Mouse (Mus musculus): ENCODE results near the gene Ldha. TPM values are rescaled to one million over a fixed set of nuclear protein-coding genes. Genes with fewer than 3 reads are reported as not detected.

Ldha gene
- polyA plus RNA-seq, 1 experiment from 2014 or later, result 950 TPM

DNA sequence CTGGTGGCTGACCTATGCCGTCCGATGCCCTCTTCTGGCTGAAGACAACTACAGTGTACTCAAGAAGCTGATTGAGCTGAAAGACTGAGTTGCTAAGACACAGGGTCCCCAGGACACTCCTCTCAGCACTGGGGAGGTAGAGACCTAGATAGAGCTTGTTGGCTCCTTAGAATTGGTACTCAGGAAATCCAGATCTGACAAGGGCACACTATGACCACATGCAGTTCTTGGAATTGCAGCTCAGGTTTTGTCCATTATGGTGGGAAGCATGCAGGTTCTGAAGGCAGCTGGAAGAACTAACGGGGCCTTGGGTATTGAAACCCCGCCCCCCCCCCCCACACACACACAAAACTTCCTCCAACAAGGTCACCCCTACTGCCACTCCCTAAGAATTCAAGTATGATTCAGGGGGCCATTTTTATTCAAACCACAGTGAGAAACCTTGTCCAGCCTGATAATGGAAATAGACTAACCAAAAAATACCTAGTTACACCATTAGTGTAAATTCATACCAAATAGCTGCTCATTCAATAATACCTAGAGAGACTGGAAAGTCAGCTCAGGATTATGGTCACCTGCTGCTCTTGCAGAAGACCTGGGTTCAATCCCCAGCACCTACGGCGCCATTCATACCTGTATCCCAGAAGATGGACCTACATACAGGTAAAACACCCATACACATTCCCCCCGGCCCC, 14.7 kb downstream of the Ldha start:
- Histone ChIP-seq H3K4me1 (ENCODE audit: control insufficient read depth, insufficient read depth, low read depth, low read length) (no peaks in the 10 kb centered on the region), H3K9ac (ENCODE audit: low read depth, low read length) (no peak overlapping the region), H3K4me3 (ENCODE audit: low read length) (no peak overlapping the region), H3K9me3 (ENCODE audit: control insufficient read depth, low read length) (no peaks in the 10 kb centered on the region), H3K36me3 (ENCODE audit: control insufficient read depth, insufficient read depth, low read length) (peaks cover 32% of the 10 kb centered on the region), H3K27ac (ENCODE audit: low read depth, low read length) (no peak overlapping the region), H3K4me2 (ENCODE audit: low read length) (no peak overlapping the region), H3K27me3 (replicated peaks; ENCODE audit: control insufficient read depth, insufficient read depth, low read length) (no peaks in the 10 kb centered on the region)
- no peak for ATAC-seq
- 71% methylated on average over 7 of the region's 7 CpGs for WGBS

DNA sequence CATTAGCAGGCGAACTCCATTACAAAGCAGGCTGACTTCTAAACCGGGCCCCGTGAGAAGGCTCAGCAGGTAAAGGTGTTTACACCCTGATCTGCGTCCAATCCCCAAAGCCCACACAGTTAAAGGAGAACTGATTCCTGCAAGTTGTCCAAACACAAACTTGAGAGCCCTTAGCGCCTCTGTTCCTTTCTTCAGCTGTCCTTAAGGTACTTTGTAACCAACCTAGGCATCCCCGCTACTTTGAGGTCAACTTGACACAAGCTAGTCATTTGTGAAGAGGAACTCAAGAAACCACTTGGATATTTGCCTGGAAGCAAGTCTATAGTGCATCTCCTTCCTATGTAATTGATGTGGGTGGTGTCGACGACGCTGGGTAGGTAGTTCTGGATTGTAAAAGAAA, 16.2 kb downstream of the Ldha start:
- ATAC-seq, result no peak

DNA sequence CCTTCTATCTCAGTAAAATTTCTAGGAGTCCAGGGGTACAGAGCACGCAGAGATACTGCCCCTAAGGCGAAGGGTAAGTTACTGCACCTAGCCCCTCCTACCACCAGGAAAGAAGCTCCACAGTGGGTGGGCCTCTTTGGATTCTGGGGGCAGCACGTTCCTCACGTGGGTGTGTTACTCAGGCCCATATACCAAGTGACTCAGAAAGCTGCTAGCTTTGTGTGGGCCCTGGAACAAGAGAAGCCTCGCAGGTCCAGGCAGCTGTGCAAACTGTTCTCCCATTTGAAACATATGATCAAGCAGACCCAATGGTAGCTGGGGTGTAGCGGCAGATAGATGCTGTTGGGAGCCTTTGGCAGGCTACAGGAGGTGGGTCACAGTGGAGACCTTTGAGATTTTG, 17.8 kb downstream of the Ldha start:
- no peak overlapping the region for H3K9ac ChIP-seq (ENCODE audit: low read depth, low read length)
- 64% methylated on average over 6 of the region's 6 CpGs for WGBS

More for the DNA sequence above, 16.2 kb downstream of the Ldha start:
- Histone ChIP-seq H3K9me3 (ENCODE audit: control insufficient read depth, low read length) (no peaks in the 10 kb centered on the region), H3K4me2 (ENCODE audit: low read length) (no peak overlapping the region), H3K4me1 (ENCODE audit: control insufficient read depth, insufficient read depth, low read depth, low read length) (no peaks in the 10 kb centered on the region), H3K27me3 (replicated peaks; ENCODE audit: control insufficient read depth, insufficient read depth, low read length) (no peaks in the 10 kb centered on the region), H3K27ac (ENCODE audit: low read depth, low read length) (no peak overlapping the region), H3K4me3 (ENCODE audit: low read length) (no peak overlapping the region), H3K9ac (ENCODE audit: low read depth, low read length) (no peak overlapping the region), H3K36me3 (ENCODE audit: control insufficient read depth, insufficient read depth, low read length) (peaks cover 21% of the 10 kb centered on the region)
- 75% methylated on average over 9 of the region's 9 CpGs for WGBS

DNA sequence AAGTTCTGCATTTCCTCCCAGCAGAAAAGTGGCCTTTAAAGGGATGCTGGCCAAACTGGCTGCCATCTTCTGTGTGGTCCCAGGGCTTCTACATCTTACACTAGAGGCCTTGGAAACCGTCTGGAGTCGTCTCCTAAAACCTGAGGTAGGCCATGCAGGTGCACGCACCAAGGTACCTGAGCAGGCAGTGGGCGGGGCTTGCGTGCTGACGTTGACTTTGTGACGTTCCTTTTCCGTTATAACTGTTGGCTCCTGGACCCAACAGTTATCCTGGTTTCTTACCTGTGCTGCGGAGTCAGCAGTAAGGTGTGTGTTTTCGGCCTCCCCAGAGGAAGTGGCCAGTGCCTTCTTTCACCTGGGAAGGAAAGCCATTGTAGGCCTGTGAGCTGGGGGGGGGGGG, 19.7 kb downstream of the Ldha start, which contains the start of gene Ldhc:
TSS of gene Ldhc (plus strand) at position 208 of the 400 bp plus-strand sequence.
- Histone ChIP-seq H3K4me2 (ENCODE audit: low read length) (no peak within 1 kb of the TSS), H3K4me3 (ENCODE audit: low read length) (no peak within 1 kb of the TSS), H3K4me1 (ENCODE audit: control insufficient read depth, insufficient read depth, low read depth, low read length) (no peaks in the 10 kb centered on the region), H3K27ac (ENCODE audit: low read depth, low read length) (no peak within 1 kb of the TSS), H3K27me3 (replicated peaks; ENCODE audit: control insufficient read depth, insufficient read depth, low read length) (no peaks in the 10 kb centered on the region), H3K36me3 (ENCODE audit: control insufficient read depth, insufficient read depth, low read length) (no peaks in the 10 kb centered on the region), H3K9ac (ENCODE audit: low read depth, low read length) (no peak within 1 kb of the TSS), H3K9me3 (ENCODE audit: control insufficient read depth, low read length) (no peaks in the 10 kb centered on the region)
- 40% methylated on average over 10 of the region's 10 CpGs for WGBS
- ATAC-seq, result no peak

More for the DNA sequence above, 17.8 kb downstream of the Ldha start:
- Histone ChIP-seq H3K4me1 (ENCODE audit: control insufficient read depth, insufficient read depth, low read depth, low read length) (no peaks in the 10 kb centered on the region), H3K27ac (ENCODE audit: low read depth, low read length) (no peak overlapping the region), H3K9me3 (ENCODE audit: control insufficient read depth, low read length) (no peaks in the 10 kb centered on the region), H3K27me3 (replicated peaks; ENCODE audit: control insufficient read depth, insufficient read depth, low read length) (no peaks in the 10 kb centered on the region), H3K36me3 (ENCODE audit: control insufficient read depth, insufficient read depth, low read length) (peaks cover 6% of the 10 kb centered on the region), H3K4me3 (ENCODE audit: low read length) (no peak overlapping the region), H3K4me2 (ENCODE audit: low read length) (no peak overlapping the region)
- no peak for ATAC-seq

DNA sequence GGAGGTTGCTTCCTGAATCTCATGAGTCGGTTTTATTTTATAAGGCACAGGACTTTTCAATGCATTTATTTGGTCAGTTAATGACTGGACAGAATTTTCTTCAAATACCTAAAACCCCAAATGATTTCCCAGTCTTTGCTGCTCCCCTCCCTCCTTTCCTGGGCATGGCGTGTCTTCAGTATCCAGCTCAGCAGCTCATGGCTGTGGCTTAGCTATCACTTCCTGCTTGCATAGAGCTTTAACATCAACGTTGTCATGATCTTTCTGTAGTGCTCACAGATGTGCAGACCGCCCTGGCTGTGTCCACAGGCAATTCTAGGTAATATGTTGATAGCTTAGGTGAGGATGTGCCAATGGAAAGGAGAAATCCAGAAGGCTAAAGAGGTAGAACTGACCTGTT, 30.7 kb downstream of the Ldha start:
- H3K9me3 ChIP-seq (ENCODE audit: control insufficient read depth, low read length), result no peaks in the 10 kb centered on the region
- H3K9ac ChIP-seq (ENCODE audit: low read depth, low read length), result no peak overlapping the region
- H3K4me2 ChIP-seq (ENCODE audit: low read length), result no peak overlapping the region
- H3K4me1 ChIP-seq (ENCODE audit: control insufficient read depth, insufficient read depth, low read depth, low read length), result no peaks in the 10 kb centered on the region
- H3K36me3 ChIP-seq (ENCODE audit: control insufficient read depth, insufficient read depth, low read length), result 0 out of 2 replicates have a peak, but pooled peaks cover 2% of the 10 kb centered on the region
- no peak overlapping the region for H3K4me3 ChIP-seq (ENCODE audit: low read length)
- no peaks in the 10 kb centered on the region for H3K27me3 ChIP-seq (replicated peaks; ENCODE audit: control insufficient read depth, insufficient read depth, low read length)
- H3K27ac ChIP-seq (ENCODE audit: low read depth, low read length), result no peak overlapping the region
- 78% methylated on average over 4 of the region's 4 CpGs for WGBS
- no peak for ATAC-seq

DNA sequence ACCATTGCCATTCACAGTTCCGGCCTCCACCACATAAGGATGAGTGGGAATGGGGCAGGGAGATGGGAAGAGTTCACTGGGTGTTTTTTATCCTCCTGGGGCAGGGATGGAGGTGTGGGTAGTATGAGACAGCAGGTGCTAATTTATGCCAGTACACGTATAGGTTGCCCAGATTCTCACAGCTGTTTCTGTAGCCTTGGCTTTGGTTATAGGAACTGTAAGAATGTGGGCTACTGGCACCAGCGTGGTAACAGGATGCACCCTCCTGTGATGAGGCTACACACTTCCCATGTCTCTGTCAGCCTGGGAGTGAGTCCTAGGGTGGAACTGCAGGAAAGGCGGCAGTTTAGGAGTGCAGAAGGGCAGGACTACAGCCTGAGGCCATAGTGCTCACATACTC, 35.6 kb downstream of the Ldha start:
- H3K9ac ChIP-seq (ENCODE audit: low read depth, low read length), result no peak overlapping the region
- WGBS, result 70% methylated on average over 4 of the region's 4 CpGs
- no peak overlapping the region for H3K27ac ChIP-seq (ENCODE audit: low read depth, low read length)
- H3K27me3 ChIP-seq (replicated peaks; ENCODE audit: control insufficient read depth, insufficient read depth, low read length), result no peaks in the 10 kb centered on the region
- ATAC-seq, result no peak
- 0 out of 2 replicates have a peak, but pooled peaks cover 2% of the 10 kb centered on the region for H3K36me3 ChIP-seq (ENCODE audit: control insufficient read depth, insufficient read depth, low read length)
- H3K9me3 ChIP-seq (ENCODE audit: control insufficient read depth, low read length), result no peaks in the 10 kb centered on the region
- H3K4me3 ChIP-seq (ENCODE audit: low read length), result no peak overlapping the region
- H3K4me1 ChIP-seq (ENCODE audit: control insufficient read depth, insufficient read depth, low read depth, low read length), result no peaks in the 10 kb centered on the region
- H3K4me2 ChIP-seq (ENCODE audit: low read length), result no peak overlapping the region

DNA sequence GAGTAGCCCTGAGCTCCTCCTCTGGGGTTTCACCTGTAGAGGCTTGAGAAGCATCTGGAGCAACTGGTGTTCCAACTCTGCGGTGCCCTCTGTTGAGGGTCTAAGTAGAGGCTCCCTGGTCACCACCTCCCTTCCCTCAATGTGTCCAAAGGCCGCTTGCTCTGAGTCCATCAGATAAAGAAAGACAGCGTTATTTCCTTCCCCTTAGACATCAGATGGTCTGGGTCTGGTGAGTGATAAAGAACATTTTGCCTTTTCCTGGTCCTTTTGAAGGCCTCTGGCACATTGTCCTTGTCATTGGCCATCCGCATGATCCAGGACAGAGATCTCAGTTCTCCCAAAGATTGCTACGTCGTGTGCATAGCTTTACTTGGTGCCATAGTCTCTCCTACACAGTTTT, 36.0 kb downstream of the Ldha start:
- Histone ChIP-seq H3K4me2 (ENCODE audit: low read length) (no peak overlapping the region), H3K9me3 (ENCODE audit: control insufficient read depth, low read length) (no peaks in the 10 kb centered on the region), H3K4me3 (ENCODE audit: low read length) (no peak overlapping the region), H3K9ac (ENCODE audit: low read depth, low read length) (no peak overlapping the region), H3K4me1 (ENCODE audit: control insufficient read depth, insufficient read depth, low read depth, low read length) (no peaks in the 10 kb centered on the region), H3K36me3 (ENCODE audit: control insufficient read depth, insufficient read depth, low read length) (0 out of 2 replicates have a peak, but pooled peaks cover 2% of the 10 kb centered on the region), H3K27me3 (replicated peaks; ENCODE audit: control insufficient read depth, insufficient read depth, low read length) (no peaks in the 10 kb centered on the region), H3K27ac (ENCODE audit: low read depth, low read length) (no peak overlapping the region)
- WGBS, result 79% methylated on average over 6 of the region's 6 CpGs
- no peak for ATAC-seq

DNA sequence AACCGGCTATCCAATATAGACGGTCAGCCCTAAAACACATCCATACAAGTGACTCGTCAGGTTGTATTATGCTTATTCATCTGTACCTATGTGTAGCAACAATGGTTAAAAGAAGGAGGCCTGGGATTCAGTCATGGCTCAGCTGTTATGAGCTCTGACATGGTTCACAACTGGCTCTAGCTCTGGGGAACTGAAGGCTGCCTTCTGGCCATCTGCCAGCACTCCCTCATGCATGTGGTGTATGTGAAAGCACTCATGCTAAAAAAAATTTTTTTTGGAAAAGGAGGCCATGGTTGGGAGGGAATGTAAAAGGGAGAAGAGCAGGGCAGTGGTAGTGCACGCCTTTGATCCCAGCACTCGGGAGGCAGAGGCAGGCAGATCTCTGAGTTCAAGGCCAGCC, 38.6 kb downstream of the Ldha start:
- no peaks in the 10 kb centered on the region for H3K4me1 ChIP-seq (ENCODE audit: control insufficient read depth, insufficient read depth, low read depth, low read length)
- H3K27ac ChIP-seq (ENCODE audit: low read depth, low read length), result no peak overlapping the region
- no peak overlapping the region for H3K4me3 ChIP-seq (ENCODE audit: low read length)
- no peaks in the 10 kb centered on the region for H3K27me3 ChIP-seq (replicated peaks; ENCODE audit: control insufficient read depth, insufficient read depth, low read length)
- H3K36me3 ChIP-seq (ENCODE audit: control insufficient read depth, insufficient read depth, low read length), result 0 out of 2 replicates have a peak, but pooled peaks cover 2% of the 10 kb centered on the region
- ATAC-seq, result no peak
- 93% methylated on average over 5 of the region's 5 CpGs for WGBS
- no peak overlapping the region for H3K9ac ChIP-seq (ENCODE audit: low read depth, low read length)
- H3K9me3 ChIP-seq (ENCODE audit: control insufficient read depth, low read length), result no peaks in the 10 kb centered on the region
- no peak overlapping the region for H3K4me2 ChIP-seq (ENCODE audit: low read length)

DNA sequence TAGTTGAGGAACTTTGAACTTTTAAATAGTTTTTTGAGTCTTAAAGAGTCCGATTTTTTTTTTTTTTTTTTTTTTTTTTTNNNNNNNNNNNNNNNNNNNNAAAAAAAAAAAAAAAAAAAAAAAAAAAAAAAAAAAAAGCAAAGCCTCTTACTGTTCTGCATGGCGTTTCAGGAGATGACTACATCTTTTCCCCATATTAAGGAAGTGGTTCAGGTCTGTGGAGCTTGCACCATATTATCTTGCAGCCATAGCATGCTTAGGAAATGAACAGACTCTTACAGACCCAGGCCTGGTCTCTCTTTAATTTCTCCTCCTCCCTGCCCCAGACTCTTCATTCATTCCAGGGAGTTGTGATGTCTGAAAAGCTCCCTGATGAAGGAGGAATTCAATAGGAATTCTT, 39.7 kb downstream of the Ldha start:
- WGBS, result 88% methylated on average over 2 of the region's 2 CpGs
- no peak overlapping the region for H3K4me3 ChIP-seq (ENCODE audit: low read length)
- ATAC-seq, result no peak

More for the DNA sequence above, 39.7 kb downstream of the Ldha start:
- Histone ChIP-seq H3K27me3 (replicated peaks; ENCODE audit: control insufficient read depth, insufficient read depth, low read length) (no peaks in the 10 kb centered on the region), H3K36me3 (ENCODE audit: control insufficient read depth, insufficient read depth, low read length) (0 out of 2 replicates have a peak, but pooled peaks cover 2% of the 10 kb centered on the region), H3K27ac (ENCODE audit: low read depth, low read length) (no peak overlapping the region), H3K4me1 (ENCODE audit: control insufficient read depth, insufficient read depth, low read depth, low read length) (no peaks in the 10 kb centered on the region), H3K9me3 (ENCODE audit: control insufficient read depth, low read length) (no peaks in the 10 kb centered on the region), H3K9ac (ENCODE audit: low read depth, low read length) (no peak overlapping the region), H3K4me2 (ENCODE audit: low read length) (no peak overlapping the region)

Data from hindbrain, embryonic 16.5 days (tissue).